Mouse (Mus musculus): ENCODE measurements around the gene Fam120c.

DNA sequence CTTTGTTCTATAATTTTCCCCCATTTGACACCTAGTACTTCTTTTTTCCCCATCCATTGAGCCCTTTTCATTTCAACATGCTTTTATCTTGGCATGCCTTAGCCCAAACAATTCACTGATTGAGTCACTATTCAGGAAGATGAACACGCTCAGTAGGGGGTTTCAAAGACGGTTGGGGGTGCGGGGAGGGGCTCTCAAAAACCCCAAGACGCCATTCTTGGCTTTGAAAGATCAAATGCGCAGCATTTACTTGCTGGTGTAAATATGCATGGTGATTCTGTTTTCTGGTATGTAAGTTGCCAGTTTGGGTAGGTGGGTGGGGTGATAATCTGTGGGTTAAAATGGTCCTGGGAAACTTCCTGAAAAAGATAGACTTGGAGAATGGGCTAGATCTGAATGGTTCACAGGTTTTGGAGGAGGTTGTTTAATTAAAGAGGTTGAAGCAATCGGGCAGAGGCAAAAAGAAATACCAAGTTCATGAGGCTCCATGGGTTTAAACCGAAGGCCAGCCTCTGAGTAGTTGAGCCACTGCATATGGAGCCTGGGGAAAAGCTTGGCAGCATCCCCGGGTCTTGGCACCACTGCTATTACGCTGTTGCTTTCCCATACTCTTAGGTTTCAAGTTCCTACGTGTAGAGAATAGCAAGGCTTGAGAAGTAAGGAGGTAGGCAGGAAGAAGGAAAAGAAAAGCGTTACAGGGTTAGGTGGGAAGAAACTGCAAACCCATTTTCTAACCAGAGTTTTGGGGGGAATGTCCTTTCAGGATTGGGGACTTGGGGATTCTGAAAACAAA, 1.6 kb downstream of the Fam120c start:
- no peak for TF ChIP-seq POLR2A (IDR thresholded peaks at IDR 0.05; ENCODE audit: control insufficient read depth, low read depth, low read length)
- TF ChIP-seq CTCF (IDR thresholded peaks at IDR 0.05; ENCODE audit: control insufficient read depth, insufficient read depth, insufficient replicate concordance, low read depth, low read length) = no peak
